Mouse (Mus musculus) E14TG2a.4 (cell line): ENCODE results near the gene Anapc5.

Experiments
- H3K27me3 ChIP-seq: 2 replicates; pipeline ENCODE4 v1.6.1; 2014; ENCODE audit warnings: low read length, control low read depth; ENCODE audit not compliant: insufficient read depth
- H3K36me3 ChIP-seq: 2 replicates; pipeline ENCODE4 v1.6.1; 2014; ENCODE audit warnings: low read length, control low read depth; ENCODE audit not compliant: insufficient read depth
- H3K4me1 ChIP-seq: replicated peaks from 2 replicates; pipeline ENCODE4 v1.6.1; 2014; ENCODE audit warnings: low read depth, low read length, control low read depth
- H3K4me3 ChIP-seq: replicated peaks from 2 replicates; pipeline ENCODE4 v1.5.1; 2014; ENCODE audit warnings: mild to moderate bottlenecking, low read length
- H3K9me3 ChIP-seq: 2 replicates; pipeline ENCODE4 v1.6.1; 2014; ENCODE audit warnings: low read length, control low read depth
- CTCF ChIP-seq: conservative IDR thresholded peaks from 2 replicates; pipeline ENCODE4 v1.5.1; 2014; ENCODE audit warnings: low read length
- NANOG ChIP-seq: IDR thresholded peaks from 2 replicates; pipeline ENCODE4 v1.6.1; 2014; ENCODE audit warnings: borderline replicate concordance, low read length, mixed read lengths
- POU5F1 ChIP-seq: IDR thresholded peaks from 2 replicates; pipeline ENCODE4 v1.6.1; 2014; ENCODE audit warnings: low read length, borderline replicate concordance

Gene Anapc5

GRCm38 (mm10) chr5:122786035-122786819 is 34.9 kb downstream of the Anapc5 start:
- peaks cover 59% of the 10 kb centered on the region for H3K36me3 ChIP-seq
- TF ChIP-seq POU5F1, result no peak
- TF ChIP-seq CTCF, result no peak
- TF ChIP-seq NANOG, result no peak
- no peaks in the 10 kb centered on the region for H3K9me3 ChIP-seq

GRCm38 (mm10) chr5:122783726-122784406 is 37.3 kb downstream of the Anapc5 start:
- no peak for TF ChIP-seq POU5F1
- TF ChIP-seq CTCF, result no peak
- no peak for TF ChIP-seq NANOG
- Histone ChIP-seq H3K9me3 (no peaks in the 10 kb centered on the region), H3K27me3 (no peaks in the 10 kb centered on the region), H3K4me1 (peaks cover 69% of the 10 kb centered on the region), H3K4me3 (no peak overlapping the region), H3K36me3 (peaks cover 36% of the 10 kb centered on the region)

More at GRCm38 (mm10) chr5:122786035-122786819, 34.9 kb downstream of the Anapc5 start:
- H3K4me1 ChIP-seq, result peaks cover 56% of the 10 kb centered on the region
- no peak overlapping the region for H3K4me3 ChIP-seq
- H3K27me3 ChIP-seq, result no peaks in the 10 kb centered on the region

GRCm38 (mm10) chr5:122782066-122782465 is 39.1 kb downstream of the Anapc5 start:
- Histone ChIP-seq H3K27me3 (peaks cover 17% of the 10 kb centered on the region), H3K4me1 (peaks cover 83% of the 10 kb centered on the region), H3K4me3 (no peak overlapping the region), H3K9me3 (no peaks in the 10 kb centered on the region), H3K36me3 (peaks cover 19% of the 10 kb centered on the region)
- TF ChIP-seq NANOG (peak; percentile 26; the same call in 1 of the 2 replicates), CTCF (no peak), POU5F1 (no peak)

DNA sequence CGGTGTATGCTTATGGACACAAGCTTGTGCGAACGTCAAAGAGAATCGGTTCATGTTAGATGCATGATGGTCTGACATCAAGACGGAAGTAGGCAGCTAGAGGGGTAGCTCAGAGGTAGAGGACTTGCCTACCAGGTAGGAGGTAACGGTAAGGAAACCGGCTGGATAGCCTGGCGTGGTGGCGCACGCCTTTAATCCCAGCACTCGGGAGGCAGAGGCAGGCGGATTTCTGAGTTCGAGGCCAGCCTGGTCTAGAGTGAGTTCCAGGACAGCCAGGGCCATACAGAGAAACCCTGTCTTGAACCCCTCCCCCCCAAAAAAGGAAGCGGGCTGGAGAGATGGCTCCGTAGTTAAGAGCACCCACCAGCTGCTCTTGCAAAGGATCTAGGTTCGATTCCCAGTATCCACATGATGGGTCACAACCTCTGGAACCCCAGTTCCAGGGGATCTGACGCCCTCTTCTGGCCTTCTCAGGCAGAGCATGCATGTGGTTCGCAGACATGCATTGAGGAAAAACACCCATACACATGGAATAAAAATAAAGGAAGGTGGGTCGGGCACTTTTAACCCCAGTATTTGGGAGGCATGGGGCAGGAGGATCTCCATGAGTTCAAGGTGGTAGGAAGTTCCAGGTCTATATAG is 40.2 kb downstream of the Anapc5 start:
- no peak for TF ChIP-seq NANOG
- TF ChIP-seq CTCF, result peak; percentile 50
- no peak for TF ChIP-seq POU5F1
- peaks cover 83% of the 10 kb centered on the region for H3K4me1 ChIP-seq
- no peaks in the 10 kb centered on the region for H3K9me3 ChIP-seq
- H3K36me3 ChIP-seq, result peaks cover 7% of the 10 kb centered on the region
- H3K27me3 ChIP-seq, result peaks cover 23% of the 10 kb centered on the region
- no peak overlapping the region for H3K4me3 ChIP-seq

DNA sequence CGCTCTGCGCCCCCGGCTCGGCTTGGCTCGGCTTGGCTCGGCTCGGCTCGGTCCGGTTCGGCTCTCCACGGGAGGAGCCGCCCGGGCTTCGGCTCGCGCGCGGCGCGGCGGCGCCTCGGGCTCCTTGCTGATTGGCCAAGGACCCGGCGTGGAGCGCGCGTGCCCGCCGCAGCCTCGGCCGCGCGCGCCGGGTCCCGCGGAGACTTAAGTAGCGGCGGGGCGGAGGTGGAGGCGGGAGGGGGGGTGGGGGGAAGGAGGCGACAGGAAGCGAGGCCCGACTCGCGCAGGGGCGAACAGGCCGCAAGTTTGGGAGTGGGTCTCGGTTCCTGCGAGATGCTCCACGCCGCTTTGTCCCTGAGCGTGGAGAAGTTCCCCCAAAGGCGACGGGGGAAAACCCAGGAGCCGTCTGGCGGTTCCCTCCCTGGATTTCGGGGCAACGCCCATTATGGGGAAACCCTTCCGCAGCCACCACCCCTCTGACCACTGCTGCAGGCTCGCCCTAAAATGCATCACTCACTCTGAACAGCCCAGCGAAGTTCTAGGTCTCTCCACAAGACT is 41.8 kb downstream of the Anapc5 start, which contains the start of gene Camkk2:
Gene Camkk2 (minus strand): TSS at position 133 of the 558 bp plus-strand sequence.
- no peaks in the 10 kb centered on the region for H3K36me3 ChIP-seq
- H3K4me1 ChIP-seq, result peaks cover 85% of the 10 kb centered on the region
- H3K9me3 ChIP-seq, result no peaks in the 10 kb centered on the region
- peaks cover 23% of the 10 kb centered on the region for H3K27me3 ChIP-seq
- H3K4me3 ChIP-seq, result peak within 1 kb of the TSS; percentile 93
- TF ChIP-seq POU5F1, result no peak
- TF ChIP-seq CTCF, result no peak

DNA sequence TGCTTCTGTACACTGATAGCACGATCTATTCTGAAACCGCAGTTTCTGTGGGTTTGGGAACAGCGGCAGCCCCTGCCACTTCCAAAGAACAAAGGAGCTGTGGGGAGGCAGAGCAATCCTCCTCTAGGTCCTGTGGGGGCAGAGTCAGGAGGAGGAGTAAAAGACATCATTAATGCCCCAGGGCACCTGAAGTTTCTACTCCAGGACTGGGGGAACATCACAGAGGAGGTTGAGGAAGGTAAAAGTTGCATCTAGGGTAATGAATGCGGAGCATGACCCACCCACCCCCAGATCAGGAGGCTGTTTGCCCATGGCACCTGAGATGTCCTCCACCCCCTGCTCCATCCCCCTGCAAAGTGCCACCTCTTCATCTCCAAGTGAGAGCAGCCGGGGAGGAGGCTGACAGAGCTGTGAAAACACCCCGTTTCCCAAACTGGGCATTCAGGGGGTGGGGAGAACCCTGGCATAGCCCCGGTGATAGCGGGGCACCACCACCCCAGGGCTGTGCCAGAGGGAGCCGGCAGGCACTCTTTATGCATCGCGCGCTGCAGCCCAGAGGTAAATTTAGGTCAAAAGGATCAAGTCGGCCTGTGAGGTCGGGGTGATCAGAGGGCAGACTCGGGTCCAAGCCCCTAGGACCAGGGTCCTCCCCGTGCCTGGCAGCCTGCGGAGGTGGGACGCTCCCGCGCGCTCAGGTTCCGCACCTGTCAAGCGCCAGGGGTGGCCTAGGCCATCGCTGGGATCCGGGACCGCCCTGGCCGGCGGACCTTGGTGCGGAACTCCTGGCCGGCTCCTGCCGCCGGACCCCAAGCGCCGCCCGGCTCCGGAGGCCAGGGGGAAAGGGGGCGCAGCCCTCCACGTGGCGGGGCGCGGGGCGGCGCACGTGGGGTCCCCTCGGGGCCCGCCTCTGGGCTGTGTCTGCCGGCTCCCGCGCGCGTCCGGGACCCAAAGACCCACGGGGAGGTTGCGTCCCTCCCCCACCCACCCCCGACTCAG is 42.6 kb downstream of the Anapc5 start:
- Histone ChIP-seq H3K4me1 (peaks cover 85% of the 10 kb centered on the region), H3K27me3 (peaks cover 27% of the 10 kb centered on the region), H3K4me3 (peak overlapping the region; percentile 93), H3K36me3 (no peaks in the 10 kb centered on the region), H3K9me3 (no peaks in the 10 kb centered on the region)
- TF ChIP-seq NANOG, result no peak
- TF ChIP-seq CTCF, result no peak
- TF ChIP-seq POU5F1, result no peak

GRCm38 (mm10) chr5:122777322-122777721 is 43.8 kb downstream of the Anapc5 start:
- peaks cover 31% of the 10 kb centered on the region for H3K27me3 ChIP-seq
- no peak for TF ChIP-seq POU5F1
- no peak for TF ChIP-seq NANOG
- TF ChIP-seq CTCF, result no peak
- peaks cover 87% of the 10 kb centered on the region for H3K4me1 ChIP-seq
- no peaks in the 10 kb centered on the region for H3K36me3 ChIP-seq
- no peaks in the 10 kb centered on the region for H3K9me3 ChIP-seq
- no peak overlapping the region for H3K4me3 ChIP-seq
